Mouse (Mus musculus): Measurements from ENCODE around the gene Dstyk.

The Dstyk gene

GRCm38 (mm10) chr1:132511521-132511920 lies 94.2 kb downstream of the Dstyk start:
- peak; percentile 61 for DNase-seq (ENCODE audit: low read depth, low spot score)

- DNase-seq (ENCODE audit: low read depth, low spot score), result peak; percentile 39
Observed at GRCm38 (mm10) chr1:132512106-132512505, 94.8 kb downstream of the Dstyk start.

GRCm38 (mm10) chr1:132515339-132515738 lies 98.0 kb downstream of the Dstyk start:
- no peak for DNase-seq (ENCODE audit: low read depth, low spot score)

Data from brain, adult 2 months (tissue).